Mouse (Mus musculus) T-cell, adult 2 months (primary cell): ENCODE data around the gene Meox1.

Experiments used
- DNase-seq: peaks from one replicate; pipeline ENCODE4 v3.0.0; 2022; ENCODE audit warnings: low spot score

Gene Meox1

DNA sequence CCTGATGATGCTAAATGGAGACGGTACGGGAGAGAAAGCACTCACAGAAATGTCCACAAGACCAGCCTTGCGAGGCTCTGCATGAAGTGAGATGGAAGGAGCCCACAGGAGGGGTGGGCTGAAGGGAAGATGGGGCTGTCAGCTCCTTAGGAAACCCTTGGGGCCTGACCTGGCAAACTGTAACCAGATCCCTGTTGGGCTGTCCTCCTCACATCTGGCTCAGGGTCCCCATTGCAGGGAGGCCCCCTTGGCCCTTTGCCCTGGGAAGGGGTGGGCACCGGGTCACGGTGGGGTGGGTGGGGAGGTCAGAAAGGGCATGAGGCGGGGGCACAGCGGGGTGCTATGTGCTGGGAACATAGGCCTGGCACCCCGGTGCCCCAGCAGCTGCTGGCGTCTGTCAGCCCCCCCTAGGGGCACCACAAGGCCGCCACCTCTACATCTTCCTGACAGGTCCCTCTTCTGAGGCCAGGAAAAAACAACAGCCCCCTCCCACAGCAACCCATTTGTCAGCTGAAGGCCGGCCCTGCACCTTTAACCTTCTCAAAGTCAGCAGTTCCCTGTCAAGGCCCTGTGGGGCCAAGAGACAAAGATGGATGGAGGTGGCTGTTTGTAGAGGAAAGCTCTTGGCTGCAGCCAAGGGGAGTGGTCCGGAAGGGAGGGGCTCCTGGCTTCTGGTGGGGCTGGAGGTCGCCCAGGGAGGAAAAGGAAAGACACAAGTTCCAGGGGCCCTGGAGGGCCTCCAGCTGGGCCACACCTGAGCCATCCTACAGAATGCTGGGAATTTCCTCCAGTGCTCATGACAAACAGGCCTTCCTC is 2.6 kb upstream of the Meox1 start:
- no peak for DNase-seq

- no peak for DNase-seq
Observed at GRCm38 (mm10) chr11:101893560-101893959, 614 bp downstream of the Meox1 start.

GRCm38 (mm10) chr11:101891451-101891850 is 2.7 kb downstream of the Meox1 start:
- DNase-seq, result no peak

DNA sequence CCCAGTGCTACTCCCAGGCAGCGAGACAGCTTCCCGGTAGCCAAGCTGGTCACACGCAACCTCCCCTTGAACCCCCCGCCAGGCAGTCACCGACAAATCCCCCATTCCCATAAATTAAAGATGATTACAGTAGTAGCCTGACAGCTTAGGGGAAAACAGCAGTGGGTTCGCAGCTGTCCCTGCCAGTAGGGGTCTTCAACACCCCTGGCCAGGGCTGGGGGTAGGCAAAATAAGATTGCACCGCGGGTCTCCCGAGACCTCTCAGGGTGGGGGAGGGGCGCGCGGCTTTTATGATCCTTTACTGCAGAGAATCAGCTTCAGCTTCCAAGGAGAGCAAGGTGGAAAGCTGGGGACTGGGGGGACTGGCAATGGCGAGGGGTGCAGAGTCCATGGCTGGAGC is 4.4 kb downstream of the Meox1 start:
- no peak for DNase-seq

- DNase-seq, result no peak
Observed at GRCm38 (mm10) chr11:101888820-101889219, 5.4 kb downstream of the Meox1 start.

DNA sequence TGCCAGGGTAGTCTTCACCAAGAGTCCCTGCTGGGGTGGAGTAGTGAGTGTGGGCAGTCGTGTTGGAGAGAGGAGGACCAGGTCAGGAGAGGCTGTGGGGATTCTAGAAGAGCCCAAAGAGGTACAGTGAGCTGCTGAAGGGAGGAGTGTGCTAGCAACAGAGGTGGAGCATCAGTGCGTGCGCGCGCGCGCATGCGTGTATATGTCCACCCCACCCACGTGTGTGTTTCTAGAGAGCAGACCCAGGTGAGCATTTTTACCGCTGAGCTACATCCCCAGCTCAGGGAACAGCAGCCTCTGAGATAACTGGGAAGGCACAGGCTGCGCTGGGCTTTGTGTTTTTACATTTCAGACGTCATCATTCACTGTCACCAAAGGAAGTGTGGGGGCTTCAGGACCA is 7.7 kb downstream of the Meox1 start:
- DNase-seq, result no peak

DNA sequence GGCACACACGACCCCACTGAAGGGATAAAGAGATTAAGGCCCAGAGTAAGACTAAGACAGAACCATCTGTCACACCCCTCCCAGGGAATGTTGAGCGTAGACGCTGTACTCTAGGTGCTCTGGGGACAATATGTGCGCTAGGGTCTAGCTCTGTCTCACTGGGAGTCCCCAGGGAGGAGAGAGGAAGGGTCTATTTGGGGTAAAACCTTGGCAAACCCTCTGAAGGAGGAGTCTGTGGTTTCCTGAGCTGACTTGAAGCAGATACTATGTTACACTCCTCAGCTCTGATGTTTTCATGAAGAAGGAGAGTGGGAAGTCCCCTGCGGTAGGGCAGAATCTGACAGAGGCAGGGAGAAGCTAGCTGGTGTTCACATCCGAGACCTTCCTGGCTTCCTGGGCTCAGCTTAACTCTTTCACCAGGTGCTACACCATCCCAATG is 8.3 kb downstream of the Meox1 start:
- peak; percentile 45 for DNase-seq

GRCm38 (mm10) chr11:101885232-101885631 is 8.9 kb downstream of the Meox1 start:
- DNase-seq, result peak; percentile 68

DNA sequence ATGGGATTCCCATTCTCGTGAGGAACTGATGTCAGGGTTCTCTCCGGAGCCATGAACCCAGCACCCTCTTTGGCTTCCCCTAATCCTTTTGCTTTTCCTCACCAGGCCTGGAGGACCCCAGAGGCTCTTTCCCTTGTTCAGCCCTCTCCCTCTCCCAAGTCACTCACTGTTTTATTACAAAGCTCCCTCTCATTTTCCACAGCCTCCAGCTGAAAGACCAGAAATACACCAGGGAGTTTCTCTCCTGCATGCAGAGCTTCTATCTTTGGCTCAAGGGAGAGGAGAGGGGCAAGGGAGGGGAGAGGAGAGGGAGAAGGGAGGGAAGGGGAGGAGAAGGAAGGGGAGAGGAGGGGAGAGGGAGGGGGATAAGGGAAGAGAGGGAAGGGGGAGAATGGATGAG is 10.3 kb downstream of the Meox1 start:
- DNase-seq, result no peak

DNA sequence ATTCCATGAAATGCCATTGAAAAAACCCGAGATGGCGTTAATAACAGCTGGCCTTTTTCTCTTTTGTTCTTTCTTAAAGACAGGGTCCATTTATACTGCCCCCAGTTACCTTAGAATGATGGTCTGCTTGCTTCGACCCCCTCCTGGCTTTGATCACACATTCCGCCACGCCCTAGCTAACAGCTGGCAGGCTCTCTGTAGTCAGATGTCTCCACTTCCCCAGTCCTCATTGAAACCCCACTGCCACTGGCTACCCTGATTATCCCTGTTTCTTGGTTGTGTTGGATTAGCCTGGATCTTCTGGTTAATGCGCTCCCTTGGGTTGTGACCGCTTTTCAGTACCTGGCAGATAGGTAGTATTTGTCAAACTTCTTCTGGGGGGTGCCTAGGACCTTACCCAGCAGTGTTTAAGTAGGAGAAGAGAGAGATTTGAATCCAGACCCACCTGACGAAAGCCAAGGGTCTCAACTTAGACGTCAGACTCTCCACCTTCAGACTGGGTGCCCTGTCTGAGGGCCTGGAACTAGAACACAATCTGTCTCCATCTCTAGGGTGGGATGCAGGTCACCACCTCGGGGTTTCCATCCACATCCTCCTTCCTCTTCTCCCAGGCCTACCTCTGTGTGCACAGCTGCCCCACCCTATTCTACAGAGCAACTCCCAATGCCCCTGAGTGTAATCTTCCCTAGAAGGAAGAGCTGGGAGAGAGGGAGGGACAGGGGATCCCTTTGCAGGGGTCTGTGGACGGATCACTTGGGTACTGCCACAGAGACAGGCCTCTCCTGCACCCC is 11.5 kb downstream of the Meox1 start:
- DNase-seq, result no peak

GRCm38 (mm10) chr11:101881604-101882071 is 12.5 kb downstream of the Meox1 start:
- DNase-seq, result no peak

DNA sequence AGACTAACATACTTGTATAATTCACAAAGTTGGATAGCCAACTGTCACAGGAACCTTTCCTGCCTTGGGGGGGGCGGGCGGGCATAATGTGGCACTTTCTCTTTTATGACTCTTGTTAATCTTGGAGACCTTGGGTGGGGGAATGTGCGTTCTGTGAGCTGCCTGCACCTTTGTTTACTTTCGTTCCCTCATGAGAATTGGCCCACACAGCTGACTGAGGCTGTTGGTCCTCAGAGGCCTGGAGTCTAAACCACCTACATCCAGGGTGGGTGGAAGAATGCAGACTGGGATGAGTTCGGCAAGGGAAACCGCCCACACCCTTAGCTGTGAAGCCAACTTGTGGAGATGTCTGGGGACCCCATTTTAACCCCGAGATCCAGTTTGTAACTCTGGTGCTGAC is 13.0 kb downstream of the Meox1 start:
- no peak for DNase-seq

DNA sequence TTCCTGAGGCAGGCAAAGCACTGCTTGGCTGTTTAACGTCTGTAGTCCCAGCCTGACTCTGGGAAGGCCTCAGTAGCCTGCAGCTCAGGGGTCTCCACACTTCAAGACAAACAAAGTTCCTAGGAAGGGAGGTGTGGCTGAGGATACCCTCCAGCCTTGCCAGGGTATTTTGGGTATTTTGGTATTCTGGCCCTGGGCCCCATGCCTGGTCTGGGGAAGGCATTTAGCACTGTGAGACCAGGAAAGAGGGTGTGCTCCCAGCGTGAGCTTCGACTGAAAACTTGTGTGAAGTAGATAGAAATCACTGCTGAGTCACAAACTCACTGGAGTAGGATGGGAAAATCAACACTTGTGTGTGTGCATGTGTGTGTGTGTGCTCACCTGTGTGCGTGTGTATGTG is 14.5 kb downstream of the Meox1 start:
- no peak for DNase-seq

DNA sequence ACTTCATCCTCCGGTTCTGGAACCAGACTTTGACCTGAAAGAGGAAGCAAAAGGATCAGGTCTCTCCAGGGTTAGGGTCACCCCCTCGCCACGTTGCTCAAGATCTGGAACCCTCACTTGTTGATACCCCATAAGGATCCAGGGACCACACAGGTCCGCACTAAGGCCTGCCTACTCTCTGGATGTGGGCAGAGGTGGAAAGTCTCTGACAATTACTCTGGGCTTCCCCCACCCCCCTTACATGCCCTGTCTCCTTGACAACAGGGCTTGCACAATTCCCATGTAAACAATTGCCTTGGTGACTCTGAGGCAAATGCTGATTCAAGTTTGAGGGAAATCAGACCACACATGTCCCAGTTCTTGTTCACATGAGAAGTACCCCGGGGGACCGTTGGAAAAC is 15.5 kb downstream of the Meox1 start:
- no peak for DNase-seq

- DNase-seq, result no peak
Observed at GRCm38 (mm10) chr11:101874978-101875377, 19.2 kb downstream of the Meox1 start.

DNA sequence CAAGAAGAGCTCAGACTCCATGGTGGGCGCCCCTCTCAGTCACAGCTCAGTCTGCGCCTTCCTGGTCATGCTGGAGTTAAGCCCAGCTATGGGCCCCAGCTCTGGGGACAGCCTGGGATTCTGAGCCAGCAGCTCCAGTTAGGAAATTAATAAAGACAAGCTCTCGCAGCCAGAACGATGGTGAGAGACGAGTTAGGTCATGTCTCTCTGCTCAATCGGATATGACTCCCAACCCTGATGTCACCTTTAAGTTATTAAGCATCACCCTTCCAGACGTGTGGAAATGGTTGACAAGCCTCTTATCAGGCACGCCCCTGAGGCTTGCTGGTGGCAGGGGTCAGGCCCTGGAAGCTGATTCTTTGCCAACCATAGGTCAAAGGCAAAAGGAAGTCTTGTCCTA is 20.3 kb downstream of the Meox1 start:
- no peak for DNase-seq

- no peak for DNase-seq
Observed at GRCm38 (mm10) chr11:101871435-101871834, 22.7 kb downstream of the Meox1 start.

DNA sequence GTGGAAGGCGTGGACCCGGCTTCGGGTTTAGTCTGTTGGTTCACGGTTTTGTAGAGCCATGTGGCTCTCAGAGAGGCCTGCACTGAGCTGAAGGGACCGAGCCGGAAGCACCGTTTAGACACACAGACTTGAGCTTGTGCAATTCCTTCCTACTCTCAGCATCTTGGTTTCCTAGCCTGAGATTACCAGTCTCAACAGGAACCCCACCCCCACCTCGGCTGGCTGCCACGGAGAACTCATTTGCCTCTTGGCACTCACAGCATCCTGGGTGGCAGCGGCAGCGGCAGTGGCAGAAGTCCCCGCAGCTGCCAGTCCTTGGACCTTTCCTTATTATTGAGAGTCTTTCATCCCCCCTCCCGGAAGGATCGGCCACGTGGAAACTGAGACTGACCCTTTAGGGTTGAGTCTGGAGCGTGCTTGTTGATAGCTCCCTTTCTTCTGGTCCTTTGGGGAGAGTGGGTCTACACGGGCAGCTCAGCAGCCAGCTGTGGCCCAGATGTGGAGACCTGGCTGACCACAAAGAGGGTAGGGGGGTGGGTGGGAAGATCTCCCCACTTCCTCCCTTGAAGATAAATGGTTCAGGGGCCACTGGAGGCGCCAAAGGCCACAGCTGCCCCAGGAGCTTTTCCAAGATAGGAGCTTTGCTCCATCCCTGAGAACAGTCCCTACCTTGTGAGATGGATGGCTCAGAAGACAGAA is 24.0 kb downstream of the Meox1 start:
- peak; percentile 13 for DNase-seq

DNA sequence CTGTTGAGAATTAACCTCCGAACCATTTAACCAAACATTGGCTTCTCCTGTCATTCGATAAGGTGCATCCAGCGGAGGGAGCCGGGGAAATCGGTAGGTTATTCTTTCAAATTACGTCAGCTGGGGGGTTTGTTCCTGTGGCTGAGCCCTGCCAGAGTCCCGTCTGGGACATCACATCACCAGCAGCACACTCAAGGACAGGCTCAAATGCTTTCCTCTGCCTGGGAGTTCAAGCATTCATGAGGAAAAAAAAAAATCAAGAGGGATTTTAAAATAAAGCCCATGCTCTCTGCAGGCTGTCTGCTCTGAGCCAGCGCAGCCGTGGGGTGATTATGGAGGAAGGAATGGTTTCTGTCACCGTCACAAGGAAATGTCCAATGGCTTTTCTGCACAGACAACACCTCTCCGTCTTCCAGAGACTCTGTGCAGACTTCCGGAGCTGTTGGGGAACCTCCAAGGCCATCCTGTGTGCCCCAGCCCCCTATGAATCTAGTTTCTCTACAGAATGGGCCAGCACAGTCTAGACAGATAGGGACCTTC is 26.6 kb downstream of the Meox1 start:
- no peak for DNase-seq

DNA sequence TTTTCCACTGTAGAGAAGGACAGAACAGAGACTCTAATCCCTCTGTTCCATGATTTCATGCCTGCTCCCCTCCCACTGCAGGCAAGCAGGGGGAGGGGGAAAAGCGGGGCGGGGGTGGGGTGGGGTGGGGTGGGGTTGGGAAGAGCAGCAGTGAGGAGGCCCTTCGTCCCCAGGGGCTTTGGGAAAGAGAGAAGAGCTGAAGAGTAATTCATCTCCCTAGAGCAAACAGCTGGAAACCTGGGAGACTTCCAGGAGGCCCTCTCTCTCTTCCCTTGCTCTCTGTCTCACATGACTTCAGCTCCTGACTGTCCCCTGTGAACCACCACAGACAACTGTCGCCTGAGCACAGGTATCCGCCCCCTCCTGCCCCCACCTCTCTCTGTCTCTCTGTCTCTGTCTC is 35.4 kb downstream of the Meox1 start:
- DNase-seq, result no peak

DNA sequence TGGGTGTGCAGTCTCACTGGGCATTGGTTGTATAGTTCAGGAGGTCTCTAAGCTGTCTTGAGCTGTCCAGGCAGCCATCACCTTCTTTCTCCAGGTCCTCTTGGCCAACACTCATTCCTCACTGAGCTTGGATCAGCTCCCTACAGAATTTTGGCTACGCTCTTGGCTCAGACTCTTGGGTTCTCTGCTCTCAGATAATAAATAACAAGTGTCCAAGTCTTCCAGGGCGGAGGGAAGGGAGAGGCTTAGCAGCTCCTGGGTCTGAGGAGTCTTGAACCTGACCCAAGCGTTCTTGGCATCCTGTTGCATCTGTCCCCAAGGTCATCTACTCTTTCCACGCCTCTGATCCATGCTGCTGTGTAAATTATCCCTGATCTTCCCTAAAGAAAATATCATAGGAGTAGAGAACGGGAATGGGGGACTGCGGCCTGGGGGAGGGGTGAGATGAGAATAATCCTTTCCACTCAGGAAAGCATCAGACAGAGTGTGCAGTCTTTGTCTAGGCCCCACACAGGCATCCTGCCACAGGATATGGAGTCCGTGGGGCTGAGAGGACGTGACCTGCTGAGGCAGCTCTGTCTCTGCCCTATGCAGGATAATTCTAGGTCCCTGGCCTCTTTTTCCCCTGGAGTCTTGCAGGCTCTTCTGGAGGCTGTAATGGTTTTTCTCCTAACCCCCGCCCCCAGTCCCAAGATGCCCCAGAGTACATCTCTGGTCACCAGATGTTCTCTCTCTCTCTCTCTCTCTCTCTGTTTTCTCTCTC is 38.0 kb downstream of the Meox1 start:
- no peak for DNase-seq

DNA sequence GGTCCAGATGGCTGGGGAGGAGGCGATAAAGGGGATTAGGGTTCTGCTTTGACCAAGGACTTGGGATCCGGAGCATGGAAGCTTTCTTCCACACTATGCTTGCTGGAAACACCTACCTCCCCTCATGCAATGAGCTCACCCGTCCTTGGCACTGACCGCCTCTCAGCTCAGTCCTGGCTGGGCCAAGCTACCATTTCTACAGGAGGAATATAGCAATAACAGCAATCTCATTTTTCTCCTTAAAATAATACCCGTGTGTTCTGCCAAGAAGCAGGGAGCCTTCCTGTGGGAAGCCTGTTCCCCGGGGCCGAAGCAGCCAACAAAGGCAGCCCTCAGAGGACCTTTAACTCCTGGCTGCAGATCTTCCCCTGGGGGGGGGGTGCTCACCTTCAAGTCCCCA is 43.1 kb downstream of the Meox1 start:
- no peak for DNase-seq
